Mouse (Mus musculus): ENCODE measurements around the gene Nop14. TPM values are rescaled to one million over a fixed set of nuclear protein-coding genes. Genes with fewer than 3 reads are reported as not detected.
"Not testable (repeated sequence)": the region's sequence is repeated elsewhere in the genome, so short reads cannot be mapped to it uniquely, and the experiment has no call there.

Nop14 gene
- polyA plus RNA-seq, 1 experiment from 2014 or later = 23.1 TPM

DNA sequence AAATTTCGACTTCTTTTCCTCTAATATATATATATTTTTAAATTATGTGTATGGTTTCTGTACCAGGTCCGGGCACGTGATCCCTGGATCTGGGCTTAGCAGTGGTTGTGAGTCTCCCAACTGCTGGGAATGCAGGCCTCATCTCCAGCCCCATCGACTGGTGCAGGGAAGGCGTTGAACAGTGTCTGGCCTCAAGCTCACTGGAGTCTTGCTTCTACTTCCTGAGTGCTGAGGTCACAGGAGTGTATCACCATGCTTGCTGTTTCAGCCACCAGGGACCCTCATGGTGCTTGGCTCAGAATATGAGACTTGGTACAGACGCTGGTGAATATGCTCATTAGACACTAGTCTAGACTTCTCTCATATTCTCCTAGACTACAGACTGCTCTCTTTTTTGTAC, 67.3 kb downstream of the Nop14 start:
- Histone ChIP-seq H3K9ac (no peak overlapping the region), H3K27me3 (ENCODE audit: control insufficient read depth, insufficient read depth, low read length) (no peaks in the 10 kb centered on the region), H3K9me3 (ENCODE audit: control insufficient read depth, low read length) (no peaks in the 10 kb centered on the region), H3K4me2 (replicated peaks) (no peak overlapping the region), H3K4me1 (replicated peaks; ENCODE audit: control insufficient read depth, insufficient read depth, low read length) (no peaks in the 10 kb centered on the region; the same call in 1 of the 2 replicates), H3K27ac (no peak overlapping the region), H3K36me3 (replicated peaks; ENCODE audit: control insufficient read depth, insufficient read depth) (no peaks in the 10 kb centered on the region), H3K4me3 (replicated peaks; ENCODE audit: low read length) (no peak overlapping the region)
- 96% methylated on average over 6 of the region's 6 CpGs for WGBS
- DNase-seq (ENCODE audit: low spot score) (no peak), ATAC-seq (ENCODE audit: low FRiP score) (no peak)

DNA sequence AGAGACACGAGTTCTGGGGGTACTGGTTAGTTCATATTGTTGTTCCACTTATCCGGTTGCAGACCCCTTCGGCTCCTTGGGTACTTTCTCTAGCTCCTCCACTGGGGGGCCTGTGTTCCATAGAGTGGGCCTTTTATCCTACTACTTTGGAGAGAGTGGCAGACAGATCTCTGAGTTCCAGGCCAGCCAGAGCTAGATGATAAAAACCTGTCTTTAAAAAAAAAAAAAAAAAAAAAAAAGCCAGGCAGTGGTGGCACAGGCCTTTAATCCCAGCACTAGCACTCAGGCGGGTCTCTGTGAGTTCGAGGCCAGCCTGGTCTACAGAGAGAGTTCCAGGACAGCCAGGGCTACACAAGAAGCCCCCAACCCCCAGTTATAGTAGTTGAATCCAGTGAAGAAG, 67.7 kb downstream of the Nop14 start:
- H3K4me2 ChIP-seq (replicated peaks); H3K27ac ChIP-seq; H3K27me3 ChIP-seq (ENCODE audit: control insufficient read depth, insufficient read depth, low read length); ATAC-seq (ENCODE audit: low FRiP score); DNase-seq (ENCODE audit: low spot score); H3K4me1 ChIP-seq (replicated peaks; ENCODE audit: control insufficient read depth, insufficient read depth, low read length); H3K4me3 ChIP-seq (replicated peaks; ENCODE audit: low read length); H3K9ac ChIP-seq; H3K9me3 ChIP-seq (ENCODE audit: control insufficient read depth, low read length); H3K36me3 ChIP-seq (replicated peaks; ENCODE audit: control insufficient read depth, insufficient read depth): not testable (repeated sequence)
- WGBS = 82% methylated on average over 5 of the region's 5 CpGs

DNA sequence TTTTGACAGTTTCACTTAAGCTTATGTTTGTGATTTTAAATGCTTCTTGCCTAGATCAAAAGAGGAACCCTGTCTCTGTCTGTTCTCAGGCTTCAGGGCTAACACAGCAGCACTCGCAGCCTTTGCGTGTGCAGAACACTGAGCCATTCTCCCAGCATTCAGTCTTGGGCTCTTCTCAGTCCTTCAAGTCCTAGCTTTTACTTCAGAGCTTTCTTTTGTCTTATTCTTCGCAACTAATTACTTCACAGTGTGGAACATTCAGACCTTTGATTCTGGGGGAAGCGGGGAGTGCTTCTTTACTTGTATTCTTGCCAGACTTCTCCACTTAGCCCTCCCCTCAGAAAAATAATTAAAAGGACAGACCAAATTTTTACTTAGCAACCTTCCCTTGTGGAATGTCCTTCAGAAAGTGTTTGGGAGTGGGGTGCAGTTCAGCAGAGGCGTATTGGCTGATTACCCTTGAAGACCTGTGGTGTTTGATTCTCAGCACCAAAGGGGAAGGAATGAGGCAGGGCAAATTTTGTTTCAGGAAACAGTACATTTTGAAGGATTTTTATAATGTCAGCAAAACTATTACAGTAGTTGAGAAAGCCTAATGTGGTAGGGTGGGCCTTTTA, 68.5 kb downstream of the Nop14 start:
- Histone ChIP-seq H3K36me3 (replicated peaks; ENCODE audit: control insufficient read depth, insufficient read depth) (no peaks in the 10 kb centered on the region), H3K9me3 (ENCODE audit: control insufficient read depth, low read length) (no peaks in the 10 kb centered on the region), H3K4me3 (replicated peaks; ENCODE audit: low read length) (no peak overlapping the region), H3K9ac (no peak overlapping the region), H3K4me2 (replicated peaks) (no peak overlapping the region), H3K4me1 (replicated peaks; ENCODE audit: control insufficient read depth, insufficient read depth, low read length) (peaks cover under 1% of the 10 kb centered on the region; the same call in 1 of the 2 replicates), H3K27ac (no peak overlapping the region), H3K27me3 (ENCODE audit: control insufficient read depth, insufficient read depth, low read length) (no peaks in the 10 kb centered on the region)
- DNase-seq (ENCODE audit: low spot score) = peak; percentile 32
- no peak; the same call in 1 of the 2 replicates for ATAC-seq (ENCODE audit: low FRiP score)
- WGBS = 23% methylated on average over 5 of the region's 5 CpGs

DNA sequence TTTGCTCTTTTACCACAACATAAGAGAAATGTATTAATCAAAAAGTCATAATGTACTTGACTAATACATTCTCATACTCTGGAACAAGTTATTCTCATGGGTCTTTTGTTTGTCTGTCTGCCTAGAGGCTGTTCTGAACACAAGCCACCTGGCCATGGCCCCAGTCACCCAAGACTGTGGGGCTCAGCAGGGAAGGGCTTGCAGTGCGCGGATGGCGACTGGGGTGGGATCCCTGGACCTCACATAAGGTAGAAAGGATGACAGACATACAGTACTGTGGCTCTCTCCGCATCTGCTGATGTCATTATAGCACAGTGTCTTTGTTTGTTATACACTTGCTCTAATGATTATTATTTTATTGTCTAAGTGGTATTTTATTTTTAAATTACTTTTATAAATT, 69.2 kb downstream of the Nop14 start:
- H3K27me3 ChIP-seq (ENCODE audit: control insufficient read depth, insufficient read depth, low read length) = no peaks in the 10 kb centered on the region
- H3K4me1 ChIP-seq (replicated peaks; ENCODE audit: control insufficient read depth, insufficient read depth, low read length) = peaks cover 4% of the 10 kb centered on the region; the same call in 1 of the 2 replicates
- no peak overlapping the region for H3K4me2 ChIP-seq (replicated peaks)
- no peak for ATAC-seq (ENCODE audit: low FRiP score)
- no peak overlapping the region for H3K4me3 ChIP-seq (replicated peaks; ENCODE audit: low read length)
- DNase-seq (ENCODE audit: low spot score) = no peak
- no peak overlapping the region for H3K9ac ChIP-seq
- no peaks in the 10 kb centered on the region for H3K36me3 ChIP-seq (replicated peaks; ENCODE audit: control insufficient read depth, insufficient read depth)
- WGBS = 39% methylated on average over 4 of the region's 4 CpGs
- no peak overlapping the region for H3K27ac ChIP-seq
- H3K9me3 ChIP-seq (ENCODE audit: control insufficient read depth, low read length) = no peaks in the 10 kb centered on the region

DNA sequence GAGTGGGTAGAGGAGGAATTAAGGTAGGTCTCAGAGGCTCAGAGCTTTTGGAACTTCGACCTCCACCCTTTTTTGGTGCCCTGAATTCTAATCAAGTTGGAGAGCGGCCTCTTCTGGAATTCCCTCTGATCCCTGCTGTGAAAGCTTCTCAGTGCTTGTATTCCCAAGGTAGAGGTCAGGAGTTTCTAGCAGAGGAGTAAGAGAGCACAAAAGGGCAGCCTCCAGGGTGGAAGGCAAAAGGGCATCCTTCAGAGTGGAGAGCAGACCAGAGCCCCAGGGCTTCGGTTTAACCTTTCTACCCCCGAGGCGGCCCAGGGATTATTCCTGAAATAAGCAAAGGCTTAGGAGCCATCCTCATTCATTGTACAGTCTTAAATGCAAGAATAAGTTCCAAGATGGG, 69.9 kb downstream of the Nop14 start:
- DNase-seq (ENCODE audit: low spot score) (no peak), ATAC-seq (ENCODE audit: low FRiP score) (no peak)
- H3K9ac ChIP-seq = no peak overlapping the region
- no peak overlapping the region for H3K4me2 ChIP-seq (replicated peaks)
- no peak overlapping the region for H3K4me3 ChIP-seq (replicated peaks; ENCODE audit: low read length)
- 14% methylated on average over 5 of the region's 5 CpGs for whole genome bisulfite sequencing
- no peaks in the 10 kb centered on the region for H3K27me3 ChIP-seq (ENCODE audit: control insufficient read depth, insufficient read depth, low read length)
- no peak overlapping the region; the same call in 1 of the 2 replicates for H3K27ac ChIP-seq
- peaks cover 4% of the 10 kb centered on the region; the same call in 1 of the 2 replicates for H3K4me1 ChIP-seq (replicated peaks; ENCODE audit: control insufficient read depth, insufficient read depth, low read length)
- no peaks in the 10 kb centered on the region for H3K36me3 ChIP-seq (replicated peaks; ENCODE audit: control insufficient read depth, insufficient read depth)
- no peaks in the 10 kb centered on the region for H3K9me3 ChIP-seq (ENCODE audit: control insufficient read depth, low read length)

Other genes starting within 250 kb of the Nop14 start
- 10.1 and 10.5 TPM in 2 replicates for gene Tnip2, start 146.2 kb downstream of the Nop14 start, polyA plus RNA-seq (2014; fragmentation: Nextera tagmentation; extraction: Ambion mirVana)
- 18.7 and 21.4 TPM in 2 replicates for gene Sh3bp2, start 134.3 kb downstream of the Nop14 start, polyA plus RNA-seq (2014; fragmentation: Nextera tagmentation; extraction: Ambion mirVana)
- gene Add1, start 86.5 kb downstream of the Nop14 start, polyA plus RNA-seq (2014; fragmentation: Nextera tagmentation; extraction: Ambion mirVana) = 225 and 234 TPM in 2 replicates
- gene Mfsd10, start 22.9 kb downstream of the Nop14 start, polyA plus RNA-seq (2014; fragmentation: Nextera tagmentation; extraction: Ambion mirVana) = 70.3 and 93.3 TPM in 2 replicates
- gene Grk4, start 231 bp upstream of the Nop14 start, polyA plus RNA-seq (2014; fragmentation: Nextera tagmentation; extraction: Ambion mirVana) = 1.9 and 3.4 TPM in 2 replicates
- gene Htt, start 101.6 kb upstream of the Nop14 start, polyA plus RNA-seq (2014; fragmentation: Nextera tagmentation; extraction: Ambion mirVana) = 16.4 and 20.2 TPM in 2 replicates
- 2.6 and 5.3 TPM in 2 replicates for gene Msantd1, start 247.9 kb upstream of the Nop14 start, polyA plus RNA-seq (2014; fragmentation: Nextera tagmentation; extraction: Ambion mirVana)